Mouse (Mus musculus) adrenal gland, postnatal 10 days (tissue): ENCODE measurements around the gene Peli2. TPM values are rescaled to one million over a fixed set of nuclear protein-coding genes. Genes with fewer than 3 reads are reported as not detected.

Experiments used
- DNase-seq: peaks from one replicate; pipeline ENCODE4 v3.0.0; 2021; ENCODE audit warnings: mixed read lengths
- total RNA-seq, 2 experiments: library from RNA; stranded (reverse); gene quantifications; 2 replicates each; pipeline ENCODE4 v1.2.3; 2021

The Peli2 gene
- total RNA-seq, 2 experiments from 2014 or later = 23.9 to 29.1 TPM

GRCm38 (mm10) chr14:48224203-48224602 is 103.6 kb downstream of the Peli2 start:
- DNase-seq = no peak

GRCm38 (mm10) chr14:48224861-48225300 is 104.3 kb downstream of the Peli2 start:
- DNase-seq = peak; percentile 16

- DNase-seq = no peak
Observed at GRCm38 (mm10) chr14:48225810-48226446, 105.3 kb downstream of the Peli2 start.

- no peak for DNase-seq
Observed at GRCm38 (mm10) chr14:48226759-48227158, 106.1 kb downstream of the Peli2 start.

- DNase-seq = no peak
Observed at GRCm38 (mm10) chr14:48234785-48235519, 114.3 kb downstream of the Peli2 start.

- no peak for DNase-seq
Observed at GRCm38 (mm10) chr14:48241335-48241734, 120.7 kb downstream of the Peli2 start.

- no peak for DNase-seq
Observed at GRCm38 (mm10) chr14:48246236-48246635, 125.6 kb downstream of the Peli2 start.

GRCm38 (mm10) chr14:48246963-48247362 is 126.3 kb downstream of the Peli2 start:
- DNase-seq = no peak

GRCm38 (mm10) chr14:48249459-48249858 is 128.8 kb downstream of the Peli2 start:
- peak; percentile 45 for DNase-seq

- DNase-seq = no peak
Observed at GRCm38 (mm10) chr14:48249909-48250308, 129.3 kb downstream of the Peli2 start.

GRCm38 (mm10) chr14:48251381-48251979 is 130.9 kb downstream of the Peli2 start:
- DNase-seq = no peak

- no peak for DNase-seq
Observed at GRCm38 (mm10) chr14:48253183-48253582, 132.6 kb downstream of the Peli2 start.

- DNase-seq = no peak
Observed at GRCm38 (mm10) chr14:48254696-48255095, 134.1 kb downstream of the Peli2 start.

GRCm38 (mm10) chr14:48255290-48255689 is 134.7 kb downstream of the Peli2 start:
- no peak for DNase-seq

GRCm38 (mm10) chr14:48257759-48258158 is 137.1 kb downstream of the Peli2 start:
- DNase-seq = no peak

- no peak for DNase-seq
Observed at GRCm38 (mm10) chr14:48258696-48259366, 138.2 kb downstream of the Peli2 start.

- DNase-seq = no peak
Observed at GRCm38 (mm10) chr14:48263146-48263545, 142.5 kb downstream of the Peli2 start.

- no peak for DNase-seq
Observed at GRCm38 (mm10) chr14:48266710-48267109, 146.1 kb downstream of the Peli2 start.

GRCm38 (mm10) chr14:48278291-48278690 is 157.7 kb downstream of the Peli2 start:
- no peak for DNase-seq

- no peak for DNase-seq
Observed at GRCm38 (mm10) chr14:48286949-48287348, 166.3 kb downstream of the Peli2 start.

- DNase-seq = no peak
Observed at GRCm38 (mm10) chr14:48287581-48287980, 167.0 kb downstream of the Peli2 start.

- no peak for DNase-seq
Observed at GRCm38 (mm10) chr14:48288600-48288999, 168.0 kb downstream of the Peli2 start.
